Comparison of ENCODE assay signal across 28 mouse cellular contexts in the genomic region with DNA sequence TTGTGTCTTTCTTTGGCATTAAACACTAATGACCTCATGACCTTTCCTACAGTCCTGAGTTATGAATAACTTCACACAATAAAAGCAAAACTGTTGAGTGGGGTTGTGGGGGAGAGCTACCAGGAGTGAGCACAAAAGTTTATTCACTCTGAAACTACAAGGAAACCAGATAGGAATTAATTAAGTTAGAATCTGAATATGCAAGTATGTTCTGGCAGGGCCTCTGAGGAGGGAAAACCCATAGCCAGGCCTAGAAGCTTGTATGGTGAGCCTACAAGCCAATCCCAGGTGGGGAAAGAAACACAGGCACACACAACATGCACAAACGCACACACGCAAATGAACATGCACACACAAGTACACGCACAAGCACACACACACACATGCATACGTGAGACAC.
"Had no signal": no experiment of that assay in that cellular context is flagged by ENCODE, and none has a peak within 500 bp of the region (broad histone marks: within the 10 kb centered on the region; RNA-seq: fewer than 3 reads in every experiment).

No protein-coding gene starts in this region.

- H3K9me3 ChIP-seq: heart, embryonic 13.5 days; heart, embryonic 15.5 days; hindbrain, embryonic 10.5 days; hindbrain, embryonic 12.5 days; intestine, embryonic 15.5 days; limb, embryonic 13.5 days; limb, embryonic 15.5 days; liver, embryonic 12.5 days had no signal

- H3K4me2 ChIP-seq: heart, embryonic 11.5 days; heart, embryonic 13.5 days; heart, embryonic 15.5 days; hindbrain, embryonic 12.5 days; hindbrain, embryonic 14.5 days; intestine, embryonic 15.5 days; limb, embryonic 13.5 days; limb, embryonic 15.5 days; liver, embryonic 12.5 days had no signal

- H3K4me3 ChIP-seq: gastrocnemius, adult 2 months; heart, adult 2 months; heart, embryonic 13.5 days; heart, embryonic 15.5 days; hindbrain, embryonic 10.5 days; hindbrain, embryonic 12.5 days; intestine, embryonic 15.5 days; limb, embryonic 13.5 days; limb, embryonic 15.5 days; liver, embryonic 12.5 days had no signal

- H3K4me1 ChIP-seq: heart, embryonic 13.5 days; heart, embryonic 15.5 days; hindbrain, embryonic 10.5 days; hindbrain, embryonic 12.5 days; intestine, embryonic 15.5 days; limb, embryonic 13.5 days; limb, embryonic 15.5 days had no signal

- H3K27ac ChIP-seq: gastrocnemius, adult 2 months; heart, adult 2 months; heart, embryonic 13.5 days; heart, embryonic 15.5 days; hindbrain, embryonic 10.5 days; hindbrain, embryonic 12.5 days; hindbrain, embryonic 14.5 days; intestine, embryonic 15.5 days; kidney, postnatal 0 days; limb, embryonic 13.5 days; limb, embryonic 15.5 days; liver, embryonic 12.5 days; liver, embryonic 14.5 days had no signal

- H3K9ac ChIP-seq: heart, embryonic 13.5 days; heart, embryonic 15.5 days; hindbrain, embryonic 12.5 days; hindbrain, embryonic 14.5 days; intestine, embryonic 15.5 days; limb, embryonic 13.5 days; limb, embryonic 15.5 days; liver, embryonic 12.5 days; liver, embryonic 14.5 days had no signal

- H3K27me3 ChIP-seq: heart, embryonic 13.5 days; heart, embryonic 15.5 days; hindbrain, embryonic 12.5 days; intestine, embryonic 15.5 days; limb, embryonic 13.5 days; limb, embryonic 15.5 days had no signal

- DNase-seq: gastrocnemius, adult 2 months; gastrocnemius, postnatal 10 days; gastrocnemius, postnatal 25 days; heart, adult 2 months; heart, postnatal 14 days; heart, postnatal 4 days; kidney, adult 18-20 months; kidney, adult 8-10 months; kidney, postnatal 14 days; kidney, postnatal 36 days; layer of hippocampus, adult 9-11 months; layer of hippocampus, postnatal 36 days; left cerebral cortex, postnatal 4 days had no signal

- H3K36me3 ChIP-seq: heart, embryonic 13.5 days; heart, embryonic 15.5 days; hindbrain, embryonic 10.5 days; hindbrain, embryonic 12.5 days; intestine, embryonic 15.5 days; limb, embryonic 13.5 days; limb, embryonic 15.5 days; liver, embryonic 12.5 days had no signal

- ATAC-seq: hindbrain, embryonic 16.5 days; inflammation-experienced regulatory T-cells, adult 6 months; intestine, embryonic 15.5 days; intestine, postnatal 0 days; liver, embryonic 12.5 days had no signal
